Mouse (Mus musculus) forebrain, embryonic 14.5 days (tissue): ENCODE data around the gene Npc1l1. TPM values are rescaled to one million over a fixed set of nuclear protein-coding genes. Genes with fewer than 3 reads are reported as not detected.
A peak's percentile ranks its signal among the peaks of the same experiment; 100 is the strongest.

Source experiments
- ATAC-seq: fragments of 200-750 bp; cut with Nextera tagmentation; 2 replicates; pipeline ENCODE4 v1.8.0; 2017; ENCODE audit warnings: mild to moderate bottlenecking, moderate library complexity
- DNase-seq: peaks from one replicate; pipeline ENCODE4 v3.0.0-alpha.2; 2015; ENCODE audit warnings: low spot score
- H3K27ac ChIP-seq: fragments of 300-500 bp; sonication (generic); 2 replicates; pipeline ENCODE4 v1.5.1; 2014; ENCODE audit warnings: low read depth, mild to moderate bottlenecking, control low read depth, low read length, moderate library complexity
- H3K27me3 ChIP-seq: fragments of 300-500 bp; sonication (generic); replicated peaks from 2 replicates; pipeline ENCODE4 v1.6.1; 2014; ENCODE audit warnings: low read length, control low read depth, mixed read lengths; ENCODE audit not compliant: control insufficient read depth, insufficient read depth
- H3K36me3 ChIP-seq: fragments of 300-500 bp; sonication (generic); 2 replicates; pipeline ENCODE4 v1.6.1; 2014; ENCODE audit warnings: low read length, control low read depth; ENCODE audit not compliant: control insufficient read depth, insufficient read depth
- H3K4me1 ChIP-seq: fragments of 300-500 bp; sonication (generic); 2 replicates; pipeline ENCODE4 v1.6.1; 2014; ENCODE audit warnings: antibody characterized with exemption, low read length, control low read depth; ENCODE audit not compliant: control insufficient read depth, insufficient read depth
- H3K4me2 ChIP-seq: fragments of 300-500 bp; sonication (generic); 2 replicates; pipeline ENCODE4 v1.6.1; 2014; ENCODE audit warnings: mild to moderate bottlenecking, control low read depth, low read length
- H3K4me3 ChIP-seq: fragments of 300-500 bp; sonication (generic); 2 replicates; pipeline ENCODE4 v1.5.1; 2014; ENCODE audit warnings: low read depth, low read length, control low read depth
- H3K9ac ChIP-seq: fragments of 300-500 bp; sonication (generic); 2 replicates; pipeline ENCODE4 v1.6.1; 2014; ENCODE audit warnings: mild to moderate bottlenecking, low read length, control low read depth, moderate library complexity
- H3K9me3 ChIP-seq: fragments of 300-500 bp; sonication (generic); replicated peaks from 2 replicates; pipeline ENCODE4 v1.6.1; 2016; ENCODE audit warnings: low read length, control low read depth, mixed read lengths; ENCODE audit not compliant: control insufficient read depth
- WGBS: fragments of 180-500 bp; shearing (Covaris S2); extraction: QIAGEN DNeasy Blood & Tissue Kit; methylation state at CpG from one replicate; pipeline ENCODE4 v1.1.7; 2014; 5-methylcytosine and 5-hydroxymethylcytosine counted together
- polyA plus RNA-seq: library from polyadenylated mRNA; unstranded; fragments of >200 nt; fragmentation: Nextera tagmentation; extraction: Ambion mirVana; gene quantifications from 2 replicates; pipeline ENCODE4 v1.2.1, GENCODE M21; 2014

Gene Npc1l1
- 0.05 TPM in 1 of 2 replicates, not detected in the other for polyA plus RNA-seq

- Histone ChIP-seq H3K9ac (no peak within 1 kb of the TSS), H3K27me3 (no peaks in the 10 kb centered on the region), H3K4me2 (no peak within 1 kb of the TSS), H3K9me3 (no peaks in the 10 kb centered on the region), H3K4me3 (no peak within 1 kb of the TSS), H3K36me3 (no peaks in the 10 kb centered on the region), H3K4me1 (no peaks in the 10 kb centered on the region), H3K27ac (no peak within 1 kb of the TSS)
- WGBS, result 86% methylated on average over 7 of the region's 7 CpGs
- DNase-seq, result no peak
- ATAC-seq, result no peak
These were observed at the start of gene Npc1l1 for GRCm38 (mm10) chr11:6230012-6230411. TSS of gene Npc1l1 (minus strand) at chr11:6230143.

- DNase-seq (no peak), ATAC-seq (no peak)
- H3K4me1 ChIP-seq, result peaks cover 20% of the 10 kb centered on the region
- 82% methylated on average over 3 of the region's 3 CpGs for WGBS
- H3K9ac ChIP-seq, result no peak overlapping the region
- no peak overlapping the region for H3K4me2 ChIP-seq
- H3K27me3 ChIP-seq, result no peaks in the 10 kb centered on the region
- no peak overlapping the region for H3K27ac ChIP-seq
- H3K9me3 ChIP-seq, result no peaks in the 10 kb centered on the region
- peaks cover 13% of the 10 kb centered on the region for H3K36me3 ChIP-seq
- no peak overlapping the region for H3K4me3 ChIP-seq
These were observed 46.5 kb upstream of the Npc1l1 start for GRCm38 (mm10) chr11:6276466-6276865.

- 23% methylated on average over 7 of the region's 7 CpGs for WGBS
- Histone ChIP-seq H3K4me3 (peak overlapping the region; percentile 74), H3K4me2 (peak overlapping the region; percentile 97), H3K36me3 (peaks cover 26% of the 10 kb centered on the region), H3K27ac (peak overlapping the region; percentile 86), H3K9ac (peak overlapping the region; percentile 87), H3K27me3 (no peaks in the 10 kb centered on the region), H3K9me3 (no peaks in the 10 kb centered on the region), H3K4me1 (peaks cover 20% of the 10 kb centered on the region)
- ATAC-seq (peak; percentile 32; the same call in 1 of the 2 replicates), DNase-seq (no peak)
These were observed 45.1 kb upstream of the Npc1l1 start for GRCm38 (mm10) chr11:6275094-6275484.

GRCm38 (mm10) chr11:6274387-6275093, 44.6 kb upstream of the Npc1l1 start, which contains the start of gene Tmed4:
TSS of gene Tmed4 (minus strand) at chr11:6274870.
- Histone ChIP-seq H3K4me2 (peak within 1 kb of the TSS; percentile 97), H3K9me3 (no peaks in the 10 kb centered on the region), H3K9ac (peak within 1 kb of the TSS; percentile 87), H3K27ac (peak within 1 kb of the TSS; percentile 86), H3K4me1 (peaks cover 20% of the 10 kb centered on the region), H3K27me3 (no peaks in the 10 kb centered on the region), H3K4me3 (peak within 1 kb of the TSS; percentile 74), H3K36me3 (peaks cover 27% of the 10 kb centered on the region)
- DNase-seq, result peak; percentile 99
- peak; percentile 98 for ATAC-seq
- WGBS, result under 1% methylated on average over 39 of the region's 39 CpGs

- H3K4me3 ChIP-seq, result peak overlapping the region; percentile 74
- H3K27me3 ChIP-seq, result no peaks in the 10 kb centered on the region
- H3K36me3 ChIP-seq, result peaks cover 31% of the 10 kb centered on the region
- H3K9ac ChIP-seq, result peak overlapping the region; percentile 87
- no peaks in the 10 kb centered on the region for H3K9me3 ChIP-seq
- no peak for ATAC-seq
- H3K4me2 ChIP-seq, result peak overlapping the region; percentile 97
- DNase-seq, result no peak
- H3K27ac ChIP-seq, result no peak overlapping the region
- peaks cover 20% of the 10 kb centered on the region for H3K4me1 ChIP-seq
- WGBS, result 65% methylated on average over 11 of the region's 11 CpGs
These were observed 43.7 kb upstream of the Npc1l1 start for GRCm38 (mm10) chr11:6273607-6274006.

- Histone ChIP-seq H3K27ac (peak within 1 kb of the TSS; percentile 90), H3K27me3 (no peaks in the 10 kb centered on the region), H3K4me2 (peak within 1 kb of the TSS; percentile 89), H3K4me3 (peak within 1 kb of the TSS; percentile 94), H3K9ac (peak within 1 kb of the TSS; percentile 86), H3K4me1 (peaks cover 11% of the 10 kb centered on the region), H3K36me3 (peaks cover 65% of the 10 kb centered on the region), H3K9me3 (no peaks in the 10 kb centered on the region)
- ATAC-seq (peak; percentile 98), DNase-seq (peak; percentile 98)
- 2% methylated on average over 50 of the region's 50 CpGs for WGBS
These were observed 37.6 kb upstream of the Npc1l1 start, which contains the start of gene Ddx56 for GRCm38 (mm10) chr11:6267320-6268254. TSS of gene Ddx56 (minus strand) at chr11:6267772.

- H3K4me1 ChIP-seq, result peaks cover 7% of the 10 kb centered on the region
- DNase-seq (no peak), ATAC-seq (no peak)
- no peak overlapping the region for H3K27ac ChIP-seq
- 74% methylated on average over 9 of the region's 9 CpGs for WGBS
- H3K9ac ChIP-seq, result peak overlapping the region; percentile 86
- no peaks in the 10 kb centered on the region for H3K27me3 ChIP-seq
- H3K36me3 ChIP-seq, result peaks cover 63% of the 10 kb centered on the region
- peak overlapping the region; percentile 94 for H3K4me3 ChIP-seq
- no peaks in the 10 kb centered on the region for H3K9me3 ChIP-seq
- peak overlapping the region; percentile 89 for H3K4me2 ChIP-seq
These were observed 36.7 kb upstream of the Npc1l1 start for GRCm38 (mm10) chr11:6266621-6267020.

- DNase-seq, result peak; percentile 89
- Histone ChIP-seq H3K4me1 (peaks cover 3% of the 10 kb centered on the region), H3K27ac (no peak overlapping the region), H3K27me3 (no peaks in the 10 kb centered on the region), H3K36me3 (peaks cover 86% of the 10 kb centered on the region), H3K9me3 (no peaks in the 10 kb centered on the region), H3K4me2 (no peak overlapping the region), H3K4me3 (no peak overlapping the region), H3K9ac (no peak overlapping the region)
- ATAC-seq, result peak; percentile 67; the same call in 1 of the 2 replicates
- WGBS, result 73% methylated on average over 10 of the region's 10 CpGs
These were observed 31.6 kb upstream of the Npc1l1 start for GRCm38 (mm10) chr11:6261434-6262082.
